Mouse (Mus musculus): ENCODE data around the gene Olfr896-ps1. TPM values are rescaled to one million over a fixed set of nuclear protein-coding genes. Genes with fewer than 3 reads are reported as not detected.

Olfr896-ps1 gene
- not detected in 2 replicates for total RNA-seq (2021)
- long read RNA-seq: 0 reads

DNA sequence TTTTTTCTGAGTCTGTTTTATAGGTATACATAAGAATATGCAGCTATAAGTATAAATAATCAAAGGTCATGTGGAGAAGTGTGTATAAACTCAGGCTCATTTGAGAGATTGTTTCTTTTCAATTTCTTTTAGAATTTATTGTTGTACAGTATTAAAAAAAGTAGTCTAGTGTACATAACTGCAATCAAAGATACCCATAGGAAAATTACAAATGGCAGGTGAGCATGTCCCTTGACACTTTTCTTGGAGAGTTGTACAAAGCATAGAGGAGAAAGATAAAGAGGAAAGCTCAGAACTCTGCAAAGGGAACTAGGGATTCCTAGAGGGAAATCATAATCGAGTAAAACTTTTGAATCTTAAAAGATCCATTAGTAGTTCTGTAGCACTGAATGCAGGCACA lies at the start of gene Olfr896-ps1:
TSS of gene Olfr896-ps1 (plus strand) at position 301 of the 400 bp plus-strand sequence.
- DNase-seq: no peak

DNA sequence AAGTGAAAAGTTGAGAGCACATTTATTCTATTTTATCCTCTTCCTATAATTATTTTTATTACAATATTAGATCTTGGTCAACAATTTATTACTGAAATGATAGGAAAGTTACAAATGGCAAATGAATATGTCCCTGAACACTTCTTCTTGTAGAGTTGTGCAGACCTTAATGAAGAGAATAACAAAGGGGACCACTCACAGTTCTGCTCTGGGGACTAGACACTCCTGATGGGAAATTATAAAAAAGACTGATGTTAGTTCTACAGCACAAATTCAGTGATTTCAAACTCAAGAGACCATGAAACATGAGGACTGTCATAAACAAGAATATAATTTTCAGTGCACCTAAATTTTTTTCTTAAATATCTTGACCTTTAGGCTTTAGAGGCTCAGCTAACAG lies 38.4 kb upstream of the Olfr896-ps1 start, which contains the start of gene Olfr143:
TSS of gene Olfr143 (plus strand) at position 301 of the 400 bp plus-strand sequence.
- no peak for DNase-seq

DNA sequence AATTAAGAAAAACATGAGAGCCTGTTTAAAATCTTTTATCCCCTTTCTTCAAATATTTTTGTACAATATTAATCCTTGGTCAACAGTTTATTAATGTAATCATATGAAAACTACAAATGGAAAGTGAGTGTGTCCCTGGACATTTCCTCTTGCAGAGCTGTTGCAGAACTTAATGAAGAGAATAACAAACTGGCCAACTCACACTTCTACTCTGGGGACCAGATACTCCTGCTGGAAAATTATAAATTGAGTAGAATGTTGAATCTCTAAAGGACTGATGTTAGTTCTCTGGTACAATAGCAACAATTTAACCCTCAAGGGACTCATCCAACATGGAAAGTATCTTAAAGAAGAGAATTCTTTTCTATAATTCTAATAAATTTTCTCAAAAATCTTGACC lies 23.4 kb upstream of the Olfr896-ps1 start, which contains the start of gene Olfr895:
TSS of gene Olfr895 (plus strand) at position 301 of the 400 bp plus-strand sequence.
- no peak for DNase-seq

DNA sequence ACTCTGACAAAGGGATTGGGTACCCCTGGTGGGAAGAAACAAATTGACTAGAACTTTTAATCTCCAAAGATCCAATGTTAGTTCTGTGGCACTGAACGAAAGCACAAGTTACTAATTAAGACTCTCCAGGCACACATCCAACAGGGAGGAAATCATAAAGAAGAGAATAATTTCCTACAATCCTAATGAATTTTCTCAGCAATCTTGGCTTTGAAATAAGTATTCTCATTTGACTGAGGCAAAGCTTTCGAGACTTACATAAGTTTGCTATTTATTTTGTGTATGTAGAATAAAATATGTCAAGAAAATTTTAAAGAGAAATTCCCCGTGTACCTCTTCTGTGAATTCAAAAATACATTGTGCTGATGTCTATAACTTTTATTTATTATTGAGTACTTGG lies 37.9 kb downstream of the Olfr896-ps1 start, which contains the start of gene Olfr25:
TSS of gene Olfr25 (plus strand) at position 301 of the 400 bp plus-strand sequence.
- no peak for DNase-seq

Other genes with a start within 250 kb of the Olfr896-ps1 start
- not detected in 2 replicates for gene Olfr884, start 244.6 kb upstream of the Olfr896-ps1 start, total RNA-seq (2021)
- not detected in 2 replicates for gene Olfr885, start 229.8 kb upstream of the Olfr896-ps1 start, total RNA-seq (2021)
- gene Olfr887, start 207.0 kb upstream of the Olfr896-ps1 start, total RNA-seq (2021): not detected in 2 replicates
- gene Olfr888, start 183.0 kb upstream of the Olfr896-ps1 start, total RNA-seq (2021): not detected in 2 replicates
- 0.12 TPM in 1 of 2 replicates, not detected in the other for gene Olfr889, start 175.9 kb upstream of the Olfr896-ps1 start, total RNA-seq (2021)
- gene Olfr890, start 148.6 kb upstream of the Olfr896-ps1 start, total RNA-seq (2021): not detected in 2 replicates
- gene Olfr891, start 110.3 kb upstream of the Olfr896-ps1 start, total RNA-seq (2021): not detected in 2 replicates
- gene Olfr893, start 82.7 kb upstream of the Olfr896-ps1 start, total RNA-seq (2021): not detected in 2 replicates
- not detected in 2 replicates for gene Olfr894, start 73.1 kb upstream of the Olfr896-ps1 start, total RNA-seq (2021)
- not detected in 2 replicates for gene Olfr143, start 38.3 kb upstream of the Olfr896-ps1 start, total RNA-seq (2021)
- gene Olfr895, start 23.3 kb upstream of the Olfr896-ps1 start, total RNA-seq (2021): not detected in 2 replicates
- gene Olfr25, start 38.0 kb downstream of the Olfr896-ps1 start, total RNA-seq (2021): not detected in 2 replicates
- gene Olfr898, start 57.3 kb downstream of the Olfr896-ps1 start, total RNA-seq (2021): not detected in 2 replicates
- not detected in 2 replicates for gene Olfr250, start 75.8 kb downstream of the Olfr896-ps1 start, total RNA-seq (2021)
- not detected in 2 replicates for gene Olfr251, start 86.0 kb downstream of the Olfr896-ps1 start, total RNA-seq (2021)
- gene Olfr147, start 110.6 kb downstream of the Olfr896-ps1 start, total RNA-seq (2021): not detected in 2 replicates
- not detected in 2 replicates for gene Olfr901, start 138.3 kb downstream of the Olfr896-ps1 start, total RNA-seq (2021)
- not detected in 2 replicates for gene Olfr902, start 156.5 kb downstream of the Olfr896-ps1 start, total RNA-seq (2021)
- not detected in 2 replicates for gene Olfr904, start 172.0 kb downstream of the Olfr896-ps1 start, total RNA-seq (2021)
- not detected in 2 replicates for gene Olfr905, start 180.0 kb downstream of the Olfr896-ps1 start, total RNA-seq (2021)
- not detected in 2 replicates for gene Olfr906, start 196.0 kb downstream of the Olfr896-ps1 start, total RNA-seq (2021)
- not detected in 2 replicates for gene Olfr907, start 204.7 kb downstream of the Olfr896-ps1 start, total RNA-seq (2021)
- not detected in 2 replicates for gene Olfr911-ps1, start 230.5 kb downstream of the Olfr896-ps1 start, total RNA-seq (2021)
- gene Olfr910, start 246.7 kb downstream of the Olfr896-ps1 start, total RNA-seq (2021): not detected in 2 replicates

All from adrenal gland, postnatal 25 days (tissue).